Mouse (Mus musculus) forebrain, embryonic 10.5 days (tissue): Measurements from ENCODE around the gene Il17rb. TPM values are rescaled to one million over a fixed set of nuclear protein-coding genes. Genes with fewer than 3 reads are reported as not detected.

ENCODE experiments used
- DNase-seq: peaks from one replicate; pipeline ENCODE4 v3.0.0-alpha.2; 2017; ENCODE audit warnings: low spot score; ENCODE audit errors: extremely low spot score
- H3K27ac ChIP-seq: fragments of 300-500 bp; sonication (generic); 2 replicates; pipeline ENCODE4 v1.5.1; 2016; ENCODE audit warnings: mild to moderate bottlenecking
- H3K27me3 ChIP-seq: fragments of 300-500 bp; sonication (generic); 2 replicates; pipeline ENCODE4 v1.6.1; 2016; ENCODE audit warnings: mild to moderate bottlenecking; ENCODE audit not compliant: poor library complexity, severe bottlenecking
- H3K36me3 ChIP-seq: fragments of 300-500 bp; sonication (generic); replicated peaks from 2 replicates; pipeline ENCODE4 v1.6.1; 2016; ENCODE audit warnings: mild to moderate bottlenecking, moderate library complexity
- H3K4me1 ChIP-seq: fragments of 300-500 bp; sonication (generic); 2 replicates; pipeline ENCODE4 v1.6.1; 2016
- H3K4me3 ChIP-seq: fragments of 300-500 bp; sonication (generic); 2 replicates; pipeline ENCODE4 v1.5.1; 2016; ENCODE audit warnings: mild to moderate bottlenecking, moderate library complexity
- H3K9me3 ChIP-seq: fragments of 300-500 bp; sonication (generic); 2 replicates; pipeline ENCODE4 v1.6.1; 2016; ENCODE audit warnings: mild to moderate bottlenecking, moderate library complexity
- WGBS: fragments of 180-500 bp; shearing (Covaris S2); methylation state at CpG from one replicate; pipeline ENCODE4 v1.1.7; 2016; 5-methylcytosine and 5-hydroxymethylcytosine counted together
- polyA plus RNA-seq: library from polyadenylated mRNA; unstranded; fragments of >200 nt; fragmentation: Nextera tagmentation; extraction: Ambion mirVana; gene quantifications from 2 replicates; pipeline ENCODE4 v1.2.1, GENCODE M21; 2016

Gene Il17rb
- polyA plus RNA-seq, result 0.76 and 0.91 TPM in 2 replicates

DNA sequence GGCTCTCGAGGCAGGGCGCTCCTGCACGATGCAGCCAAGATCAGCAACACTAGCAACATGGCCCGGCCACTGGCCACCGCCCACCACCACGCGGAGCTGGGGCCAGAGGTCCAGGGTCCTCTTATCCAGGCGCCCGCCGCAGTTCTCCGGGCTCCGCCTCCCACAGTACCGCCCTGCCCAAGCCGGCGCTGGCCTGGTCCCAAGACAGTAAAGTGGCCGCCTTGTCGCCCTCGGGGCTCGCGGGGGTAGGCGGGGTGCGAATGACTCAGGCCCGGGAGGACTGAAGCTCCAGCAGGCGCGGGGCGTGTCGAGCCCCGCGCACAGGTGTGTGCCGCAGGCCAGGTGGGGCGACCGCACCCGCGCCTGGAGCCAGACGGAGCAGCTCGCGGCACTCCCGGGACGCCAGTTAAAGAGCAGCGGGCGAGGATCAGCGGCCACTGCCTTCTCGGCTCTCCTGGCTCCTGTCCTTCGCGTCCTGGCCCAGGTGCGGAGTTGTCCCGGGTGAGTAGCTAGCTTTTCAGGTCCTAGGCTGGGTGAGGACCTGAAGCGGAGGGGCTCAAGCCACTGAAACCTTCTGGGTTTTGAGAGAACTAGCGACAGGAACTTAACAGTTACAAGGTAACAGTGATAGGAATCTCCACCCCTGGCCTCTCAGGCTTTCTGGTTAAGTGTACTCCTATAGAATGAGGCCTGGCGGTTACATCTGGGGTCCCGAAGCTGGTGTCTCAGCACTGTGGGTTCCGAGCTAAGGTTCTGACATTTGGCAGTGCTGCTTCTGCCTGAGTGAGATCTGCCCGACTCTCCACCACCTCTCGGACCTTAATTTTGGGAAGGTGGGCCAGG, at the start of gene Il17rb, which contains the start of gene Chdh:
TSS of gene Il17rb (minus strand) at position 164 of the 843 bp plus-strand sequence.
TSS of gene Chdh (plus strand) at position 291 of the 843 bp plus-strand sequence.
- Histone ChIP-seq H3K4me1 (peaks cover 9% of the 10 kb centered on the region), H3K36me3 (no peaks in the 10 kb centered on the region), H3K9me3 (no peaks in the 10 kb centered on the region), H3K27ac (peak within 1 kb of the TSS; percentile 9; the same call in 1 of the 2 replicates), H3K27me3 (peaks cover 51% of the 10 kb centered on the region), H3K4me3 (peak within 1 kb of the TSS; percentile 57)
- WGBS, result 9% methylated on average over 54 of the region's 54 CpGs
- DNase-seq, result peak; percentile 36

GRCm38 (mm10) chr14:30056031-30056766, 47.5 kb upstream of the Il17rb start:
- no peaks in the 10 kb centered on the region for H3K36me3 ChIP-seq
- no peak overlapping the region for H3K27ac ChIP-seq
- peaks cover 9% of the 10 kb centered on the region for H3K4me1 ChIP-seq
- no peaks in the 10 kb centered on the region for H3K27me3 ChIP-seq
- H3K4me3 ChIP-seq, result no peak overlapping the region
- no peak for DNase-seq
- WGBS, result 77% methylated on average over 13 of the region's 13 CpGs
- H3K9me3 ChIP-seq, result no peaks in the 10 kb centered on the region

DNA sequence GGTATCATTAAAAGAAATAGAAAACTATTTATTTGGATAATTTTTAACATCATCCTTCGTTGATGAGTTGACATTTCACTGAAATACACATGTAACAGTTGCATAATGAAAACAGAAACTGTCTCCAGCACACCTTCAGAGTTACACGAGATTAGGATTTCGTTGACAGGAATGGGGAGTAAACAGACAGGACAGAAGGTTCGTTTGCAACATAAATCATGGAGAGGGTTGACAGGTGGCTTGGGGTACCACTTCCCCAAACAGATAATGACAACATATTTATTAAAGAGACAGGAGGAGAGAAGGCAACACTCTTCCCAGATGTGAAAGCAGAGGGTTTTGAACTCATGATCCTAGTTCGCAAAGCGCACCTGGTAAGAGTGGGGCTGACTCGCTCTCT, 46.2 kb upstream of the Il17rb start:
- Histone ChIP-seq H3K27ac (no peak overlapping the region), H3K27me3 (no peaks in the 10 kb centered on the region), H3K36me3 (no peaks in the 10 kb centered on the region), H3K9me3 (no peaks in the 10 kb centered on the region), H3K4me1 (peaks cover 9% of the 10 kb centered on the region), H3K4me3 (no peak overlapping the region)
- WGBS, result 87% methylated on average over 7 of the region's 7 CpGs
- no peak for DNase-seq

DNA sequence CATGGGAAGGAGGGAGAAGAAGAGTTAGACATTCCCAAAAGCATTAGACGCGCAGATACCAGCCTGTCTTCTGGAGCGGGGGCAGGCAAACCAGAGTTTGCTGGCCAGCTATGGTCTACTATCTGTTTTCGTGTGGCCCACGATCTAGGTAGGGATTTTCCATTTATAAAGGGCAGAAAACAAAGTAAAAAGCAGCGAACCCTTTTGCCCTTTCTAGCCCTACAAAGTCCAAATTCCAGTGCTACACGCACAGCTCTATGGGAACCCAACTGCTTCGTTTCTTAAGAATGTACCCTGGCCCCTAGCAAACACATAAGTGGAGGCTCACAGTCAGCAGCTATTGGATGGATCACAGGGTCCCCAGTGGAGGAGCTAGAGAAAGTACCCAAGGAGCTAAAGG, 41.6 kb upstream of the Il17rb start:
- Histone ChIP-seq H3K4me1 (no peaks in the 10 kb centered on the region), H3K27me3 (no peaks in the 10 kb centered on the region), H3K9me3 (no peaks in the 10 kb centered on the region), H3K27ac (no peak overlapping the region), H3K4me3 (no peak overlapping the region), H3K36me3 (no peaks in the 10 kb centered on the region)
- no peak for DNase-seq
- 89% methylated on average over 8 of the region's 8 CpGs for WGBS

GRCm38 (mm10) chr14:30048049-30048448, 39.4 kb upstream of the Il17rb start:
- Histone ChIP-seq H3K27me3 (no peaks in the 10 kb centered on the region), H3K4me3 (no peak overlapping the region), H3K36me3 (no peaks in the 10 kb centered on the region), H3K9me3 (no peaks in the 10 kb centered on the region), H3K27ac (no peak overlapping the region), H3K4me1 (no peaks in the 10 kb centered on the region)
- no peak for DNase-seq
- 80% methylated on average over 3 of the region's 3 CpGs for WGBS

DNA sequence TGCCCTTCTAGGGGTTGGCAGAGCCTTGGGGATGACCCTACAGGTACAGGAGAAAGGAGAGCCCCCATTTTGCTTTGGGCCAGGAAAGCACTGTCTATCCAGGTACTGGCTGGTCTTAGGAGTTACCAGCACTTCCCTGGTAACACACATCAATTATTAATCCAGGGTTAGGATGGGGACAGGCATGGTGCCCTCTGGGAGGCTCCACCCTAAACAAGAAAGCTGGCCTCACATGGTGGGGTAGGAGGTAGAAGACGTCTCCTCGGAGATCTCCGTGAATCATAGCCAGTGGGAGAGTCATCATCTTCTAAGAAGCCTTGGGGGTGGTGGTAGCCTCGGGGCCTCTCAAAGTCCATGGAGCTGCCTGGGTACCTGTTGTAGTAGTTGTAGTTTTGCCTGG, 38.3 kb upstream of the Il17rb start:
- 89% methylated on average over 4 of the region's 4 CpGs for WGBS
- no peak overlapping the region for H3K4me3 ChIP-seq
- no peak overlapping the region for H3K27ac ChIP-seq
- no peaks in the 10 kb centered on the region for H3K4me1 ChIP-seq
- H3K9me3 ChIP-seq, result no peaks in the 10 kb centered on the region
- no peak for DNase-seq
- H3K36me3 ChIP-seq, result no peaks in the 10 kb centered on the region
- H3K27me3 ChIP-seq, result no peaks in the 10 kb centered on the region

DNA sequence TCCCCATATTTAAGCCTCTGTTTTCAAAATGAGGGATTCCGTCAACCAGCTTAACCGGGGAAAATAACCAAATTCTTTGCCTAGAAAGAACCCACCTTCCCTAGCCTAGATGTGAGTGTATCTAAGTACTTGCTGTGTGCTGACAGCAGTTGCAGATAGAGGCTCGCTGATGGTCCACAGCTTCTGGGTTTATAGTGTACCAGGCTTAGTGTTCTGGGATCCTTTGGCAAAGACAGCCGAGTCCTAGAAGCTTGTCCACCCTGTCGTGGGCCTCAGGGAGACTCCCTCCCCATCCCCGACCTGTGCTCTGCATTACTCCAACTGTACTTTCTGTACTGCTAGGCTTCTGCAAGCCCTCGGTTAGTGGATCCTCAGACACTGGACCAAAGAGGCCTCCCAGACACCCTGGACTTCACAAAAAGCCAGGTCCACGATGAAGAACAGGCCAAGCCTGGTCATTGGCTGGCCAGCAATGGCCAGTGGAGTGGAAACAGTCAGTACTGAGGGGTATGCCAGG, 37.1 kb upstream of the Il17rb start:
- no peaks in the 10 kb centered on the region for H3K27me3 ChIP-seq
- H3K36me3 ChIP-seq, result no peaks in the 10 kb centered on the region
- no peak overlapping the region for H3K4me3 ChIP-seq
- no peak overlapping the region for H3K27ac ChIP-seq
- H3K4me1 ChIP-seq, result no peaks in the 10 kb centered on the region
- no peak for DNase-seq
- no peaks in the 10 kb centered on the region for H3K9me3 ChIP-seq
- WGBS, result 87% methylated on average over 8 of the region's 8 CpGs

- Histone ChIP-seq H3K36me3 (no peaks in the 10 kb centered on the region), H3K27ac (no peak overlapping the region), H3K27me3 (no peaks in the 10 kb centered on the region), H3K4me1 (no peaks in the 10 kb centered on the region), H3K4me3 (no peak overlapping the region), H3K9me3 (no peaks in the 10 kb centered on the region)
- 88% methylated on average over 10 of the region's 10 CpGs for WGBS
- DNase-seq, result no peak
Observed at GRCm38 (mm10) chr14:30045239-30045638, 36.5 kb upstream of the Il17rb start.

GRCm38 (mm10) chr14:30043356-30043940, 34.8 kb upstream of the Il17rb start:
- no peak overlapping the region for H3K4me3 ChIP-seq
- H3K4me1 ChIP-seq, result no peaks in the 10 kb centered on the region
- no peaks in the 10 kb centered on the region for H3K9me3 ChIP-seq
- no peaks in the 10 kb centered on the region for H3K27me3 ChIP-seq
- H3K36me3 ChIP-seq, result no peaks in the 10 kb centered on the region
- 89% methylated on average over 7 of the region's 7 CpGs for WGBS
- no peak for DNase-seq
- H3K27ac ChIP-seq, result no peak overlapping the region

DNA sequence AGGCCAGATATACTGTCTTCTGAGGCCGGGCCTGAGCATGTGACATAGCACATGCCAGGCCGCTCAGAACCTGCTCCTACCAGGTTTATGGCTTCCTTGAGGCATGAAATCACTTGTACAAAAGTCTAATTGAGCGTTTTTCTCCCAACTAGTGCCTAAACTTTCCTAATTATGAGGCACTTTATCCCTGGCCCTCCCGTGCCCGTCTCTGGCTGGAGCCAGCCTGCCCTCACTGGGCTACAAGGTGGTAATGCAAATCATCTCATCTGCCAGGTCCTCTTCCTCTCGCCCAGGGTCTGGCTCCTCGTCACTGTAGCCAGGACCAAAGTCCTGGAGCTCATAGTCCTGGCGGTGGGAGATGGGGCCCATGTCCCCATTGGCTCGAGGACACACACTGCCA, 33.1 kb upstream of the Il17rb start:
- Histone ChIP-seq H3K9me3 (no peaks in the 10 kb centered on the region), H3K4me3 (no peak overlapping the region), H3K27me3 (no peaks in the 10 kb centered on the region), H3K36me3 (no peaks in the 10 kb centered on the region), H3K27ac (no peak overlapping the region), H3K4me1 (no peaks in the 10 kb centered on the region)
- no peak for DNase-seq
- 83% methylated on average over 9 of the region's 9 CpGs for WGBS

- Histone ChIP-seq H3K4me1 (no peaks in the 10 kb centered on the region), H3K27me3 (no peaks in the 10 kb centered on the region), H3K4me3 (no peak overlapping the region), H3K9me3 (no peaks in the 10 kb centered on the region), H3K27ac (no peak overlapping the region), H3K36me3 (no peaks in the 10 kb centered on the region)
- 79% methylated on average over 4 of the region's 4 CpGs for WGBS
- DNase-seq, result no peak
Observed at GRCm38 (mm10) chr14:30039413-30039812, 30.7 kb upstream of the Il17rb start.

- Histone ChIP-seq H3K27me3 (no peaks in the 10 kb centered on the region), H3K4me1 (no peaks in the 10 kb centered on the region), H3K9me3 (no peaks in the 10 kb centered on the region), H3K27ac (no peak overlapping the region), H3K36me3 (no peaks in the 10 kb centered on the region), H3K4me3 (no peak overlapping the region)
- 92% methylated on average over 18 of the region's 18 CpGs for WGBS
- DNase-seq, result no peak
Observed at GRCm38 (mm10) chr14:30038431-30038830, 29.7 kb upstream of the Il17rb start.
